Mouse (Mus musculus) heart, postnatal 0 days (tissue): ENCODE data around the gene Pias1.

Experiments used
- CTCF ChIP-seq: IDR thresholded peaks from 2 replicates; pipeline ENCODE4 v1.5.1; 2016; ENCODE audit warnings: antibody characterized with exemption, control low read depth, low read depth
- EP300 ChIP-seq: IDR thresholded peaks from 2 replicates; pipeline ENCODE4 v1.6.1; 2016; ENCODE audit warnings: antibody characterized with exemption, low read depth

DNA sequence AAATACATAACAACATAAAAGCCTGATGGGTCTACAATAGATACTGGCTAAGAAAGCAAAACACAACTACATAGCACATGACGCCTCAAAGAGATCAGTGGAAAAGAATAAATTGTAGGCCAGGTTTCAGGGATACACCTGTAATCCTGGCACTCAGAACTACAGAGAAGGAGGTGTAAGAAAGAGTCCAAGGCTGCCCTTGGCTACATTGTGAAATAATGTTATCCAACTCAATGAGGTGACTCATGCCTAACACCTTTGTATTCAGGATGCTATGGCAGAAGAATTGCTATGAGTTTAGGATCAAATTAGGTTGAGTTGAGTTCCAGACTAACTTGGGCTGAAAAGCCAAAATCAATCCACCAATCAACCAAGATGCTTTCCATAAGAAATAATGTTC, 43.7 kb downstream of the Pias1 start:
- TF ChIP-seq CTCF, result no peak
- TF ChIP-seq EP300, result no peak
